Mouse (Mus musculus): ENCODE measurements around the gene Tbc1d19. TPM values are rescaled to one million over a fixed set of nuclear protein-coding genes. Genes with fewer than 3 reads are reported as not detected.

Tbc1d19 gene
- polyA plus RNA-seq, 1 experiment = 0.18 TPM

GRCm38 (mm10) chr5:53841256-53841655 lies 31.9 kb downstream of the Tbc1d19 start:
- TF ChIP-seq GATA1 (IDR thresholded peaks at IDR 0.05; ENCODE audit: low read length) = no peak
- TF ChIP-seq TAL1 (IDR thresholded peaks at IDR 0.05; ENCODE audit: low read length) = no peak
- Histone ChIP-seq H3K36me3 (ENCODE audit: control insufficient read depth) (no peaks in the 10 kb centered on the region), H3K4me1 (ENCODE audit: control insufficient read depth) (no peaks in the 10 kb centered on the region), H3K9me3 (ENCODE audit: control insufficient read depth, low read length) (no peaks in the 10 kb centered on the region), H3K27me3 (ENCODE audit: control insufficient read depth) (no peaks in the 10 kb centered on the region), H3K4me3 (replicated peaks) (no peak overlapping the region)

- Histone ChIP-seq H3K27me3 (ENCODE audit: control insufficient read depth) (no peaks in the 10 kb centered on the region), H3K36me3 (ENCODE audit: control insufficient read depth) (no peaks in the 10 kb centered on the region; the same call in 1 of the 2 replicates)
- TF ChIP-seq TAL1 (IDR thresholded peaks at IDR 0.05; ENCODE audit: low read length) = no peak
- TF ChIP-seq GATA1 (IDR thresholded peaks at IDR 0.05; ENCODE audit: low read length) = no peak
Observed at GRCm38 (mm10) chr5:53848294-53848942, 39.0 kb downstream of the Tbc1d19 start.

GRCm38 (mm10) chr5:53852574-53852973 lies 43.2 kb downstream of the Tbc1d19 start:
- no peaks in the 10 kb centered on the region for H3K4me1 ChIP-seq (ENCODE audit: control insufficient read depth)

More at GRCm38 (mm10) chr5:53848294-53848942, 39.0 kb downstream of the Tbc1d19 start:
- H3K9me3 ChIP-seq (ENCODE audit: control insufficient read depth, low read length) = no peaks in the 10 kb centered on the region
- H3K4me3 ChIP-seq (replicated peaks) = no peak overlapping the region
- H3K4me1 ChIP-seq (ENCODE audit: control insufficient read depth) = no peaks in the 10 kb centered on the region

GRCm38 (mm10) chr5:53854561-53854960 lies 45.2 kb downstream of the Tbc1d19 start:
- no peaks in the 10 kb centered on the region for H3K4me1 ChIP-seq (ENCODE audit: control insufficient read depth)
- H3K27me3 ChIP-seq (ENCODE audit: control insufficient read depth) = no peaks in the 10 kb centered on the region
- TF ChIP-seq GATA1 (IDR thresholded peaks at IDR 0.05; ENCODE audit: low read length) (no peak), TAL1 (IDR thresholded peaks at IDR 0.05; ENCODE audit: low read length) (no peak)

More at GRCm38 (mm10) chr5:53852574-53852973, 43.2 kb downstream of the Tbc1d19 start:
- Histone ChIP-seq H3K9me3 (ENCODE audit: control insufficient read depth, low read length) (no peaks in the 10 kb centered on the region), H3K4me3 (replicated peaks) (no peak overlapping the region), H3K27me3 (ENCODE audit: control insufficient read depth) (no peaks in the 10 kb centered on the region), H3K36me3 (ENCODE audit: control insufficient read depth) (no peaks in the 10 kb centered on the region)
- TF ChIP-seq TAL1 (IDR thresholded peaks at IDR 0.05; ENCODE audit: low read length) (no peak), GATA1 (IDR thresholded peaks at IDR 0.05; ENCODE audit: low read length) (no peak)

GRCm38 (mm10) chr5:53856011-53856410 lies 46.6 kb downstream of the Tbc1d19 start:
- Histone ChIP-seq H3K36me3 (ENCODE audit: control insufficient read depth) (no peaks in the 10 kb centered on the region), H3K4me1 (ENCODE audit: control insufficient read depth) (no peaks in the 10 kb centered on the region), H3K9me3 (ENCODE audit: control insufficient read depth, low read length) (no peaks in the 10 kb centered on the region), H3K27me3 (ENCODE audit: control insufficient read depth) (no peaks in the 10 kb centered on the region), H3K4me3 (replicated peaks) (no peak overlapping the region)
- TF ChIP-seq GATA1 (IDR thresholded peaks at IDR 0.05; ENCODE audit: low read length) (no peak), TAL1 (IDR thresholded peaks at IDR 0.05; ENCODE audit: low read length) (no peak)

More at GRCm38 (mm10) chr5:53854561-53854960, 45.2 kb downstream of the Tbc1d19 start:
- H3K36me3 ChIP-seq (ENCODE audit: control insufficient read depth) = no peaks in the 10 kb centered on the region
- no peaks in the 10 kb centered on the region for H3K9me3 ChIP-seq (ENCODE audit: control insufficient read depth, low read length)
- no peak overlapping the region for H3K4me3 ChIP-seq (replicated peaks)

- H3K27me3 ChIP-seq (ENCODE audit: control insufficient read depth) = no peaks in the 10 kb centered on the region
- no peaks in the 10 kb centered on the region for H3K4me1 ChIP-seq (ENCODE audit: control insufficient read depth)
- H3K4me3 ChIP-seq (replicated peaks) = no peak overlapping the region
- no peaks in the 10 kb centered on the region for H3K9me3 ChIP-seq (ENCODE audit: control insufficient read depth, low read length)
- TF ChIP-seq TAL1 (IDR thresholded peaks at IDR 0.05; ENCODE audit: low read length) (no peak), GATA1 (IDR thresholded peaks at IDR 0.05; ENCODE audit: low read length) (no peak)
- no peaks in the 10 kb centered on the region for H3K36me3 ChIP-seq (ENCODE audit: control insufficient read depth)
Observed at GRCm38 (mm10) chr5:53865146-53865545, 55.7 kb downstream of the Tbc1d19 start.

GRCm38 (mm10) chr5:53865991-53866390 lies 56.6 kb downstream of the Tbc1d19 start:
- TF ChIP-seq GATA1 (IDR thresholded peaks at IDR 0.05; ENCODE audit: low read length) (no peak), TAL1 (IDR thresholded peaks at IDR 0.05; ENCODE audit: low read length) (no peak)
- no peaks in the 10 kb centered on the region for H3K27me3 ChIP-seq (ENCODE audit: control insufficient read depth)
- no peak overlapping the region for H3K4me3 ChIP-seq (replicated peaks)
- H3K36me3 ChIP-seq (ENCODE audit: control insufficient read depth) = no peaks in the 10 kb centered on the region
- no peaks in the 10 kb centered on the region for H3K9me3 ChIP-seq (ENCODE audit: control insufficient read depth, low read length)
- H3K4me1 ChIP-seq (ENCODE audit: control insufficient read depth) = no peaks in the 10 kb centered on the region

GRCm38 (mm10) chr5:53871665-53872312 lies 62.4 kb downstream of the Tbc1d19 start:
- H3K4me3 ChIP-seq (replicated peaks) = no peak overlapping the region
- H3K9me3 ChIP-seq (ENCODE audit: control insufficient read depth, low read length) = no peaks in the 10 kb centered on the region
- H3K36me3 ChIP-seq (ENCODE audit: control insufficient read depth) = no peaks in the 10 kb centered on the region
- no peak for TF ChIP-seq TAL1 (IDR thresholded peaks at IDR 0.05; ENCODE audit: low read length)
- no peak for TF ChIP-seq GATA1 (IDR thresholded peaks at IDR 0.05; ENCODE audit: low read length)
- no peaks in the 10 kb centered on the region for H3K27me3 ChIP-seq (ENCODE audit: control insufficient read depth)
- H3K4me1 ChIP-seq (ENCODE audit: control insufficient read depth) = no peaks in the 10 kb centered on the region

GRCm38 (mm10) chr5:53874966-53875365 lies 65.6 kb downstream of the Tbc1d19 start:
- Histone ChIP-seq H3K9me3 (ENCODE audit: control insufficient read depth, low read length) (no peaks in the 10 kb centered on the region), H3K4me3 (replicated peaks) (no peak overlapping the region), H3K4me1 (ENCODE audit: control insufficient read depth) (no peaks in the 10 kb centered on the region), H3K27me3 (ENCODE audit: control insufficient read depth) (no peaks in the 10 kb centered on the region), H3K36me3 (ENCODE audit: control insufficient read depth) (no peaks in the 10 kb centered on the region)
- TF ChIP-seq GATA1 (IDR thresholded peaks at IDR 0.05; ENCODE audit: low read length) (no peak), TAL1 (IDR thresholded peaks at IDR 0.05; ENCODE audit: low read length) (no peak)
